Mouse (Mus musculus) ES-E14 (cell line): ENCODE data around the gene Tceal9. TPM values are rescaled to one million over a fixed set of nuclear protein-coding genes. Genes with fewer than 3 reads are reported as not detected.
"Not testable (repeated sequence)": the region's sequence is repeated elsewhere in the genome, so short reads cannot be mapped to it uniquely, and the experiment has no call there.

Source experiments
- DNase-seq: peaks from one replicate; pipeline ENCODE4 v3.0.0-alpha.2; 2013; ENCODE audit warnings: low read depth, low spot score
- H3K27ac ChIP-seq: 2 replicates; pipeline ENCODE4 v1.5.1; 2012; ENCODE audit warnings: low read depth, mild to moderate bottlenecking, low read length, moderate library complexity, mixed read lengths; ENCODE audit not compliant: poor library complexity, insufficient read depth, severe bottlenecking
- H3K36me3 ChIP-seq: 2 replicates; pipeline ENCODE4 v1.6.1; 2012; ENCODE audit warnings: mild to moderate bottlenecking, low read length, moderate library complexity, mixed read lengths; ENCODE audit not compliant: control insufficient read depth, poor library complexity, insufficient read depth, severe bottlenecking
- H3K4me1 ChIP-seq, 2 experiments: fragments of 150-350 bp in 1 of 2; sonication (generic) in 1 of 2; 2 replicates each; pipeline ENCODE4 v1.6.1; 2012; ENCODE audit warnings: low read length in 2 of 2, mild to moderate bottlenecking in 1 of 2, mixed read lengths in 1 of 2; ENCODE audit not compliant: control insufficient read depth in 2 of 2, insufficient read depth in 2 of 2, poor library complexity in 1 of 2
- H3K4me3 ChIP-seq, 2 experiments: fragments of 150-350 bp in 1 of 2; sonication (generic) in 1 of 2; 2 replicates each; pipeline ENCODE4 v1.5.1; 2012; ENCODE audit warnings: low read length in 2 of 2, low read depth in 1 of 2, mild to moderate bottlenecking in 1 of 2, mixed read lengths in 1 of 2; ENCODE audit not compliant: insufficient read depth in 1 of 2, poor library complexity in 1 of 2, severe bottlenecking in 1 of 2
- H3K9ac ChIP-seq: 2 replicates; pipeline ENCODE4 v1.6.1; 2012; ENCODE audit warnings: low read depth, mild to moderate bottlenecking, low read length, mixed read lengths; ENCODE audit not compliant: poor library complexity, insufficient read depth, severe bottlenecking
- H3K9me3 ChIP-seq: fragments of 150-350 bp; sonication (generic); 2 replicates; pipeline ENCODE4 v1.6.1; 2012; ENCODE audit warnings: low read depth, mild to moderate bottlenecking, low read length; ENCODE audit not compliant: control insufficient read depth, insufficient read depth
- CHD2 ChIP-seq: IDR thresholded peaks from 2 replicates; pipeline ENCODE4 v1.6.1; 2014; ENCODE audit warnings: mild to moderate bottlenecking, low read depth, low read length, inconsistent platforms
- HCFC1 ChIP-seq: IDR thresholded peaks from 2 replicates; pipeline ENCODE4 v1.6.1; 2012; ENCODE audit warnings: low read length, inconsistent platforms, borderline replicate concordance; ENCODE audit not compliant: insufficient read depth
- MAFK ChIP-seq: IDR thresholded peaks from 2 replicates; pipeline ENCODE4 v1.6.1; 2014; ENCODE audit warnings: mild to moderate bottlenecking, low read depth, low read length, inconsistent platforms; ENCODE audit not compliant: insufficient read depth
- ZC3H11A ChIP-seq: IDR thresholded peaks from 2 replicates; pipeline ENCODE4 v1.6.1; 2012; ENCODE audit warnings: low read depth, mild to moderate bottlenecking, inconsistent platforms, low read length, borderline replicate concordance
- ZNF384 ChIP-seq: IDR thresholded peaks from 2 replicates; pipeline ENCODE4 v1.6.1; 2012; ENCODE audit warnings: low read depth, low read length, inconsistent platforms
- in situ Hi-C, 2 experiments: fragments of 600-800 bp; cut with MboI; formaldehyde crosslinking; loops; one replicate each; pipeline ENCODE4 v1.15.1; 2025; ENCODE audit warnings: low sequenced_read_pairs in 2 of 2, inconsistent platforms in 1 of 2; ENCODE audit not compliant: unreplicated experiment in 2 of 2
- total RNA-seq: library from RNA; depleted of rRNA; stranded (reverse); fragments of 300-350 nt; gene quantifications from 2 replicates; pipeline ENCODE4 v1.2.3, GENCODE M21; 2012

Gene Tceal9
- total RNA-seq, 1 experiment, result 243 TPM

GRCm38 (mm10) chrX:136268173-136268572 lies 23.3 kb downstream of the Tceal9 start:
- H3K4me3 ChIP-seq, result no peak overlapping the region
- TF ChIP-seq CHD2, result no peak
- no peak for TF ChIP-seq HCFC1
- TF ChIP-seq ZNF384, result no peak
- no peak for TF ChIP-seq ZC3H11A

GRCm38 (mm10) chrX:136269743-136270392 lies 25.0 kb downstream of the Tceal9 start, which contains the start of gene Bex3:
TSS of gene Bex3 (plus strand) at chrX:136270253.
- in situ Hi-C loops, DNase-seq, H3K4me1 ChIP-seq, H3K9me3 ChIP-seq: not testable (repeated sequence)
- H3K27ac ChIP-seq, result peak within 1 kb of the TSS; percentile 74; the same call in 1 of the 2 replicates
- H3K4me3 ChIP-seq, result peak within 1 kb of the TSS; percentile 73 to 77
- H3K9ac ChIP-seq, result peak within 1 kb of the TSS; percentile 65
- H3K36me3 ChIP-seq, result peaks cover 11% of the 10 kb centered on the region

More at GRCm38 (mm10) chrX:136268173-136268572, 23.3 kb downstream of the Tceal9 start:
- Histone ChIP-seq H3K4me1 (peaks cover 2 to 4% of the 10 kb centered on the region in 2 experiments; a peak in 1 of 4 replicates), H3K9me3 (no peaks in the 10 kb centered on the region), H3K27ac (no peak overlapping the region), H3K36me3 (peaks cover 11% of the 10 kb centered on the region), H3K9ac (no peak overlapping the region)
- DNase-seq, result no peak
- in situ Hi-C loops, result no loop called here

- in situ Hi-C loops, H3K4me1 ChIP-seq, H3K9me3 ChIP-seq: not testable (repeated sequence)
- Histone ChIP-seq H3K4me3 (peak overlapping the region; percentile 73 to 77), H3K36me3 (peaks cover 11% of the 10 kb centered on the region), H3K9ac (peak overlapping the region; percentile 43), H3K27ac (peak overlapping the region; percentile 74; the same call in 1 of the 2 replicates)
- peak; percentile 29 for DNase-seq
Measured at GRCm38 (mm10) chrX:136270393-136271111, 25.7 kb downstream of the Tceal9 start.

- DNase-seq, result no peak
- H3K9me3 ChIP-seq, result no peaks in the 10 kb centered on the region
- H3K36me3 ChIP-seq, result peaks cover 11% of the 10 kb centered on the region
- no peak overlapping the region for H3K27ac ChIP-seq
- no peak for TF ChIP-seq ZC3H11A
- TF ChIP-seq MAFK, result no peak
- TF ChIP-seq ZNF384, result no peak
- no peak for TF ChIP-seq HCFC1
- no peak for TF ChIP-seq CHD2
- peaks cover 2 to 3% of the 10 kb centered on the region in 2 experiments; a peak in 1 of 4 replicates for H3K4me1 ChIP-seq
- H3K9ac ChIP-seq, result no peak overlapping the region
- no peak overlapping the region for H3K4me3 ChIP-seq
- in situ Hi-C loops, result no loop called here
Measured at GRCm38 (mm10) chrX:136274542-136274941, 29.7 kb downstream of the Tceal9 start.

GRCm38 (mm10) chrX:136275386-136275785 lies 30.5 kb downstream of the Tceal9 start:
- no peak overlapping the region for H3K27ac ChIP-seq
- H3K4me3 ChIP-seq, result no peak overlapping the region
- H3K4me1 ChIP-seq, result peaks cover 0 to 2% of the 10 kb centered on the region in 2 experiments; a peak in 1 of 4 replicates
- H3K9ac ChIP-seq, result no peak overlapping the region
- DNase-seq, result no peak
- TF ChIP-seq CHD2 (no peak), ZC3H11A (no peak), ZNF384 (no peak), MAFK (no peak), HCFC1 (no peak)
- in situ Hi-C loops, result no loop called here
- H3K36me3 ChIP-seq, result peaks cover 11% of the 10 kb centered on the region
- H3K9me3 ChIP-seq, result no peaks in the 10 kb centered on the region
